Mouse (Mus musculus) heart, embryonic 10.5 days (tissue): ENCODE results near the gene Miga2. TPM values are rescaled to one million over a fixed set of nuclear protein-coding genes. Genes with fewer than 3 reads are reported as not detected.
A peak's percentile ranks its signal among the peaks of the same experiment; 100 is the strongest.

Experiments
- DNase-seq: peaks from one replicate; pipeline ENCODE4 v3.0.0-alpha.2; 2017; ENCODE audit warnings: low spot score
- H3K27ac ChIP-seq: fragments of 300-500 bp; sonication (generic); 2 replicates; pipeline ENCODE4 v1.5.1; 2016; ENCODE audit warnings: mild to moderate bottlenecking
- H3K27me3 ChIP-seq: fragments of 300-500 bp; sonication (generic); 2 replicates; pipeline ENCODE4 v1.6.1; 2016; ENCODE audit warnings: mild to moderate bottlenecking; ENCODE audit not compliant: poor library complexity, insufficient read depth, severe bottlenecking
- H3K36me3 ChIP-seq: fragments of 300-500 bp; sonication (generic); 2 replicates; pipeline ENCODE4 v1.6.1; 2016; ENCODE audit warnings: mild to moderate bottlenecking, moderate library complexity
- H3K4me1 ChIP-seq: fragments of 300-500 bp; sonication (generic); 2 replicates; pipeline ENCODE4 v1.6.1; 2016; ENCODE audit warnings: mild to moderate bottlenecking
- H3K4me3 ChIP-seq: fragments of 300-500 bp; sonication (generic); 2 replicates; pipeline ENCODE4 v1.5.1; 2016; ENCODE audit warnings: mild to moderate bottlenecking, moderate library complexity
- H3K9me3 ChIP-seq: fragments of 300-500 bp; sonication (generic); 2 replicates; pipeline ENCODE4 v1.6.1; 2016; ENCODE audit warnings: mild to moderate bottlenecking, moderate library complexity
- WGBS: fragments of 180-500 bp; shearing (Covaris S2); methylation state at CpG from one replicate; pipeline ENCODE4 v1.1.7; 2016; 5-methylcytosine and 5-hydroxymethylcytosine counted together
- polyA plus RNA-seq: library from polyadenylated mRNA; unstranded; fragments of >200 nt; fragmentation: Nextera tagmentation; extraction: Ambion mirVana; gene quantifications from 2 replicates; pipeline ENCODE4 v1.2.1, GENCODE M21; 2016

Gene Miga2
- polyA plus RNA-seq, 1 experiment from 2014 or later, result 28.2 TPM

GRCm38 (mm10) chr2:30343601-30344137 is 20.4 kb upstream of the Miga2 start:
- H3K4me3 ChIP-seq, result no peak overlapping the region
- H3K27me3 ChIP-seq, result no peaks in the 10 kb centered on the region
- 0 out of 2 replicates have a peak, but pooled peaks cover 4% of the 10 kb centered on the region for H3K4me1 ChIP-seq
- H3K36me3 ChIP-seq, result peaks cover 100% of the 10 kb centered on the region
- DNase-seq, result no peak
- H3K9me3 ChIP-seq, result no peaks in the 10 kb centered on the region
- WGBS, result 80% methylated on average over 14 of the region's 14 CpGs
- H3K27ac ChIP-seq, result no peak overlapping the region

- no peaks in the 10 kb centered on the region for H3K9me3 ChIP-seq
- H3K4me1 ChIP-seq, result 0 out of 2 replicates have a peak, but pooled peaks cover 7% of the 10 kb centered on the region
- no peak for DNase-seq
- H3K27me3 ChIP-seq, result no peaks in the 10 kb centered on the region
- H3K36me3 ChIP-seq, result peaks cover 96% of the 10 kb centered on the region
- WGBS, result 91% methylated on average over 7 of the region's 7 CpGs
- no peak overlapping the region for H3K27ac ChIP-seq
- no peak overlapping the region for H3K4me3 ChIP-seq
These were observed 17.9 kb upstream of the Miga2 start for GRCm38 (mm10) chr2:30345971-30346676.

- WGBS, result 89% methylated on average over 6 of the region's 6 CpGs
- no peak overlapping the region for H3K4me3 ChIP-seq
- no peak overlapping the region for H3K27ac ChIP-seq
- DNase-seq, result no peak
- H3K4me1 ChIP-seq, result 0 out of 2 replicates have a peak, but pooled peaks cover 9% of the 10 kb centered on the region
- H3K36me3 ChIP-seq, result peaks cover 87% of the 10 kb centered on the region
- H3K27me3 ChIP-seq, result no peaks in the 10 kb centered on the region
- no peaks in the 10 kb centered on the region for H3K9me3 ChIP-seq
These were observed 14.8 kb upstream of the Miga2 start for GRCm38 (mm10) chr2:30349196-30349595.

- Histone ChIP-seq H3K9me3 (no peaks in the 10 kb centered on the region), H3K4me3 (no peak overlapping the region), H3K27me3 (no peaks in the 10 kb centered on the region), H3K36me3 (peaks cover 79% of the 10 kb centered on the region), H3K27ac (no peak overlapping the region), H3K4me1 (peaks cover 20% of the 10 kb centered on the region)
- DNase-seq, result no peak
- WGBS, result 55% methylated on average over 2 of the region's 2 CpGs
These were observed 12.9 kb upstream of the Miga2 start for GRCm38 (mm10) chr2:30351149-30351548.

GRCm38 (mm10) chr2:30355861-30356260 is 8.2 kb upstream of the Miga2 start:
- H3K27me3 ChIP-seq, result no peaks in the 10 kb centered on the region
- H3K36me3 ChIP-seq, result peaks cover 33% of the 10 kb centered on the region
- peaks cover 46% of the 10 kb centered on the region for H3K4me1 ChIP-seq
- DNase-seq, result no peak
- WGBS, result 69% methylated on average over 4 of the region's 4 CpGs
- peak overlapping the region; percentile 91 for H3K27ac ChIP-seq
- H3K9me3 ChIP-seq, result no peaks in the 10 kb centered on the region
- no peak overlapping the region for H3K4me3 ChIP-seq

- H3K4me3 ChIP-seq, result no peak overlapping the region
- no peaks in the 10 kb centered on the region for H3K27me3 ChIP-seq
- H3K36me3 ChIP-seq, result peaks cover 33% of the 10 kb centered on the region
- H3K27ac ChIP-seq, result peak overlapping the region; percentile 91; the same call in 1 of the 2 replicates
- 45% methylated on average over 4 of the region's 4 CpGs for WGBS
- H3K9me3 ChIP-seq, result no peaks in the 10 kb centered on the region
- H3K4me1 ChIP-seq, result peaks cover 43% of the 10 kb centered on the region
- no peak for DNase-seq
These were observed 7.8 kb upstream of the Miga2 start for GRCm38 (mm10) chr2:30356266-30356665.

GRCm38 (mm10) chr2:30356906-30357305 is 7.1 kb upstream of the Miga2 start:
- H3K27ac ChIP-seq, result peak overlapping the region; percentile 91
- no peaks in the 10 kb centered on the region for H3K27me3 ChIP-seq
- H3K4me1 ChIP-seq, result peaks cover 42% of the 10 kb centered on the region
- H3K4me3 ChIP-seq, result peak overlapping the region; percentile 86; the same call in 1 of the 2 replicates
- 65% methylated on average over 9 of the region's 9 CpGs for WGBS
- H3K9me3 ChIP-seq, result no peaks in the 10 kb centered on the region
- H3K36me3 ChIP-seq, result peaks cover 33% of the 10 kb centered on the region
- no peak for DNase-seq

- peak overlapping the region; percentile 91 for H3K27ac ChIP-seq
- H3K4me1 ChIP-seq, result peaks cover 42% of the 10 kb centered on the region
- 43% methylated on average over 8 of the region's 8 CpGs for WGBS
- H3K4me3 ChIP-seq, result peak overlapping the region; percentile 86
- DNase-seq, result peak; percentile 81
- no peaks in the 10 kb centered on the region for H3K27me3 ChIP-seq
- peaks cover 25% of the 10 kb centered on the region for H3K36me3 ChIP-seq
- no peaks in the 10 kb centered on the region for H3K9me3 ChIP-seq
These were observed 6.2 kb upstream of the Miga2 start for GRCm38 (mm10) chr2:30357552-30358510.

GRCm38 (mm10) chr2:30358533-30359531 is 5.2 kb upstream of the Miga2 start, which contains the start of gene Sh3glb2:
Sh3glb2 (minus strand) TSS chr2:30359337.
- DNase-seq, result peak; percentile 91
- Histone ChIP-seq H3K27me3 (no peaks in the 10 kb centered on the region), H3K9me3 (no peaks in the 10 kb centered on the region), H3K4me1 (peaks cover 42% of the 10 kb centered on the region), H3K4me3 (peak within 1 kb of the TSS; percentile 86), H3K36me3 (peaks cover 15% of the 10 kb centered on the region), H3K27ac (peak within 1 kb of the TSS; percentile 91)
- WGBS, result 2% methylated on average over 72 of the region's 73 CpGs

- Histone ChIP-seq H3K27me3 (no peaks in the 10 kb centered on the region), H3K4me3 (no peak overlapping the region), H3K27ac (no peak overlapping the region), H3K9me3 (no peaks in the 10 kb centered on the region), H3K4me1 (peaks cover 45% of the 10 kb centered on the region), H3K36me3 (no peaks in the 10 kb centered on the region)
- DNase-seq, result no peak
- 81% methylated on average over 10 of the region's 10 CpGs for WGBS
These were observed 3.4 kb upstream of the Miga2 start for GRCm38 (mm10) chr2:30360626-30361025.

- WGBS, result 72% methylated on average over 5 of the region's 5 CpGs
These were observed 1.2 kb upstream of the Miga2 start for GRCm38 (mm10) chr2:30362865-30363264.

More at GRCm38 (mm10) chr2:30362865-30363264, 1.2 kb upstream of the Miga2 start:
- H3K27me3 ChIP-seq, result no peaks in the 10 kb centered on the region
- DNase-seq, result no peak
- no peak overlapping the region for H3K27ac ChIP-seq
- no peaks in the 10 kb centered on the region for H3K9me3 ChIP-seq
- peaks cover 32% of the 10 kb centered on the region for H3K4me1 ChIP-seq
- H3K4me3 ChIP-seq, result no peak overlapping the region
- peaks cover 17% of the 10 kb centered on the region for H3K36me3 ChIP-seq
